Mouse (Mus musculus): ENCODE data around the gene Gm11273.

DNA sequence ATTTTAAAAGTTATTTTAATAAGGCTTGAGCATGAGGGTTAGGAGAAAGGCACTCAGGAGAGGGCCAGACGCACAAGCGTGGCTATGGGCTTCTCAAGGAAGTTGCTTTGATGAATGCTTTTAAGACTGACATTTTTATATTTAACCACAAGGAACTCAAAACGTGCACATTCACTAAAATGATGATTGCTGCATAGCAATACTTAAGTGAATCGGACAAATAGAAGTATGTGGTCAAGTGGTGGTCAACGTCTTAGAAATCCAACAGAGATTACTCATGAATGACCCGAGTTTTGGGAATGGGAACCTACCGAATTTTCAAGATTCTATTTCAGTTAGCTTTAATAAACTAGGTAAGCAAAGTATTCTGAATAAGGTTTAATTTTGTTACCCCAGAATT lies 28.9 kb upstream of the Gm11273 start:
- TF ChIP-seq CTCF (conservative IDR thresholded peaks at IDR 0.05; ENCODE audit: low read length) (no peak), POU5F1 (IDR thresholded peaks at IDR 0.05; ENCODE audit: borderline replicate concordance, low read length) (no peak)
